Mouse (Mus musculus): ENCODE results near the gene Dhdh.
"Not testable (repeated sequence)": the region's sequence is repeated elsewhere in the genome, so short reads cannot be mapped to it uniquely, and the experiment has no call there.

The Dhdh gene

GRCm38 (mm10) chr7:45470869-45471268, 17.7 kb downstream of the Dhdh start:
- DNase-seq: peak; percentile 76 to 84

- DNase-seq: no peak
Measured at GRCm38 (mm10) chr7:45467090-45467670, 21.4 kb downstream of the Dhdh start.

- peak; percentile 98 to 99 for DNase-seq
Measured at GRCm38 (mm10) chr7:45466283-45467089, 22.1 kb downstream of the Dhdh start, which contains the start of gene Bax. Bax (minus strand) TSS chr7:45466898.

DNA sequence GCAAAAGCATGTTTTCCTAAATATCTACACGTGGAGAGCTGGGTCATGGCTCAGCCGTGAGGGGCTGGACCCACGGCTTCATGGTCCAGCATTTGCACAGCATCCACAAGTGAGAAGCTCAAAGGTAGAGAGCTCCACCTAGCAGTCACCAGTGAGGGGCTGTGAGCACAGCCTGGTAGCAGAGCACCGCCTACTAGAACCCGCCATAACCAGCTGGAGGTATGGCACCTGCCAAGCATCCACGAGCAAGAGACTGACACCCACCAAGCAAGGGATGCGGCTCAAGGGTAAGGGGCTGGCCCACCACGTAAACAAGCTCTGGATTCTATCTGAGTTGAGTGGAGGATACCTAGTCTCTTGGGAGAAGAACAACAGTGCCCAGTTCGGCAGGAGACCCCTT, 23.1 kb downstream of the Dhdh start:
- no peak for DNase-seq

DNA sequence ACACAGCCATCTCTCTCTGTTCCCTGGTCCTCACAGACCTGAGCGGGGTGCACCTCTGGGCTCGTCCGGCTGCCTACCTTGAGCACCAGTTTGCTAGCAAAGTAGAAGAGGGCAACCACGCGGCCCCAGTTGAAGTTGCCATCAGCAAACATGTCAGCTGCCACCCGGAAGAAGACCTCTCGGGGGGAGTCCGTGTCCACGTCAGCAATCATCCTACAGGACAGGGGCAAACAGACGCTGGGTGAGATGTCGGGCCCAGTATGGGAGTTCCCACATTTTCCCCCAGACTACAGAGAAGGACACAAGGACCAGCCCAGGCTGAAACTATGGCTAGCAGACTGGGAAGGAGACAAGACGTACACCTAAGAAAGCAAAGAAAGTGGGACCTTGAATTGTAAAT, 23.5 kb downstream of the Dhdh start:
- DNase-seq: no peak

GRCm38 (mm10) chr7:45463987-45464778, 24.4 kb downstream of the Dhdh start:
- no peak for DNase-seq

DNA sequence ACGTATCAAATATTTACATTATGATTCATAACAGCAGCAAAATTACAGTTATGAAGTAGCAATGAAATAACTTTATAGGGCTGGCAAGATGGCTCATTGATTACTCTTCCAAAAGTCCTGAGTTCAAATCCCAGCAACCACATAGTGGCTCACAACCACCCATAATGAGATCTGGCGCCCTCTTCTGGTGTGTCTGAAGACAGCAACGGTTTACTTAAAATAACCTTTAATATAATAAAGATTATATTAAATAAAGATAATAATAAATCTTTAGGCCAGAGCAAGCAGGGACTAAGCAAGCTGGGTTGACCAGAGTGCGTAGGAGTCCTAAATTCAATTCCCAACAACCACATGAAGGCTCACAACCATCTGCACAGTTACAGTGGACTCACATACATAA, 25.7 kb downstream of the Dhdh start:
- DNase-seq: not testable (repeated sequence)

- DNase-seq: no peak
Measured at GRCm38 (mm10) chr7:45462325-45462724, 26.3 kb downstream of the Dhdh start.

GRCm38 (mm10) chr7:45461781-45462180, 26.8 kb downstream of the Dhdh start:
- DNase-seq: no peak

- DNase-seq: no peak
Measured at GRCm38 (mm10) chr7:45461326-45461725, 27.3 kb downstream of the Dhdh start.

GRCm38 (mm10) chr7:45460860-45461314, 27.7 kb downstream of the Dhdh start:
- DNase-seq: peak in 1 of 2 experiments; percentile 40

GRCm38 (mm10) chr7:45460377-45460776, 28.2 kb downstream of the Dhdh start:
- DNase-seq: no peak

DNA sequence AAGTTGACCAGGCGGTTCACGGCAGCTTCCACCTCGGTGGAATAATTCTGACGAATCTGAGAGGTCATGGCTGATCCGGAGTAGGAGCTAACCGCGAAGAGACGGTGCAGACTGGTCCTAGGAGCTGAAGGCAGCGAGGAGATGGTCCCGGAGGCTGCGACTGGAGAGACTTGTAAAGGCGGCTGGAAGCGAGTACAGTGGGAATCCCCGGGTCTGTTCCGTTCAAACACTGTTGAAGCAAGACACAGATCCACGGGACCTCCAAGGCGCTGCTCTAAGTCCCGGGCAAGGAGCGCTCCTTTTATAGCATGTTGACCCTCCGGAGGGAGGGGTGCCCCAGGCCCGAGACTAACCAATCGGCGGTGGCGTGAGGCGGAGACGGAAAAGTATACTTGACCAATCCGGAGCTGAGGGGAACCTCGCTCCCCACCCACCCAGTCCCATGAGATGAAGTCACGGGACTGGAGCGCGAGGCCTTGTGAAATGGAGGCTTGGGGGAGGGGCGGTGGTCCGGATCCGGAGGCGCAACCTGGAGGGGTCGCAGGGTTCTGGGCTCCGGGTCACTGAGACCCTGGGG, 29.0 kb downstream of the Dhdh start, which contains the start of gene Ftl1:
Gene Ftl1, minus strand, starts transcription at position 321 of the 577 bp plus-strand sequence.
- DNase-seq: peak; percentile 94

GRCm38 (mm10) chr7:45458748-45459563, 29.6 kb downstream of the Dhdh start:
- DNase-seq: peak; percentile 83 to 86

GRCm38 (mm10) chr7:45457204-45458060, 31.2 kb downstream of the Dhdh start:
- DNase-seq: no peak

- DNase-seq: no peak
Measured at GRCm38 (mm10) chr7:45456721-45457203, 31.8 kb downstream of the Dhdh start.

GRCm38 (mm10) chr7:45455932-45456696, 32.5 kb downstream of the Dhdh start:
- no peak for DNase-seq

- no peak for DNase-seq
Measured at GRCm38 (mm10) chr7:45454971-45455370, 33.6 kb downstream of the Dhdh start.

GRCm38 (mm10) chr7:45451344-45451982, 37.1 kb downstream of the Dhdh start:
- peak; percentile 86 for DNase-seq
